Mouse (Mus musculus) layer of hippocampus, adult 2 months (tissue): ENCODE measurements at regions not wholly inside any gene's neighbourhood (a gene's known extent, or its start where the extent isn't known, plus 50 kb on each side); places are given as distances from the start of the nearest gene placed in this dataset.

Source experiments
- DNase-seq, 2 experiments: peaks; one replicate each; pipeline ENCODE4 v3.0.0; 2022; ENCODE audit warnings: low spot score in 2 of 2
- H3K27ac ChIP-seq: fragments of 200-600 bp; 2 replicates; pipeline ENCODE4 v1.8.1; 2022
- H3K4me3 ChIP-seq: fragments of 200-600 bp; 2 replicates; pipeline ENCODE4 v1.8.1; 2022; ENCODE audit warnings: mild to moderate bottlenecking
- CTCF ChIP-seq: fragments of 200-600 bp; conservative IDR thresholded peaks from 2 replicates; pipeline ENCODE4 v1.8.1; 2022; ENCODE audit warnings: antibody characterized with exemption, mild to moderate bottlenecking, moderate library complexity

DNA sequence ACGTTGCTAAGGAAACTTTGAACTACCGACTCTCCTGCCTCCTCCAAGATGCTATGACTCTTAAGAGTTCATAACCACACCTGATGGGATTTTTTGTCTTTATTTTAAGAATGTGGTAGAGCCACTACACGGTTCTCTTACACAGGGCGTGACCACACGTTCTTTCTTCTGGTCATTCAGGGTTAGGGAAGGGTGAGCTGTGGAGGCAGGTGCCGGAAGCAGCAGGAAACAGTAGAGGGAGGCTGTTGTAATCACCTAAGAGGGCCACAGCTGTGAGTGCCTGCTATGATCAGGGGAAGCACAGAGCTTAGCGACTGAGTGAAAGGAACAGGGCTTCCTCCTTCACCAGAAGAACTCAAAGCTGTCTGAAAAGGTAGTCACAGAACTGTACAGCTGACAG lies 50.6 kb upstream of the Larp1 start:
- no peak for DNase-seq
- Histone ChIP-seq H3K27ac (no peak overlapping the region), H3K4me3 (no peak overlapping the region)
- no peak for TF ChIP-seq CTCF

DNA sequence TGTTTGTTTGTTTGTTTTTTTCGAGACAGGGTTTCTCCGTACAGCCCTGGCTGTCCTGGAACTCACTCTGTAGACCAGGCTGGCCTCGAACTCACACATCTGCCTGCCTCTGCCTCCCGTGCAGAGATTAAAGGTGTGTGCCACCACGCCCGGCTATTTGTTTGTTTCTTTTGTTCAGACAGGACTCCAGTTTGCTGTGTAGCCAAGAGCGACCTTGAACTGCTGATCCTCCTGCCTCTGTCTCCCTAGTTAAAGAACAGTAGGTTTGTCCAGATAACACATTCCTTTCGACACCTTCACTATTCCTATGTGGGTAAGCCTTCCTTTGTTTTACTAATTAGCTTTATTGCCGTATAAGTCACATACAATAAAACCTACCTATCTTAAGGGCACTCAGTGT lies 52.0 kb upstream of the Larp1 start:
- no peak for DNase-seq
- no peak overlapping the region for H3K27ac ChIP-seq
- no peak overlapping the region for H3K4me3 ChIP-seq
- TF ChIP-seq CTCF: no peak

DNA sequence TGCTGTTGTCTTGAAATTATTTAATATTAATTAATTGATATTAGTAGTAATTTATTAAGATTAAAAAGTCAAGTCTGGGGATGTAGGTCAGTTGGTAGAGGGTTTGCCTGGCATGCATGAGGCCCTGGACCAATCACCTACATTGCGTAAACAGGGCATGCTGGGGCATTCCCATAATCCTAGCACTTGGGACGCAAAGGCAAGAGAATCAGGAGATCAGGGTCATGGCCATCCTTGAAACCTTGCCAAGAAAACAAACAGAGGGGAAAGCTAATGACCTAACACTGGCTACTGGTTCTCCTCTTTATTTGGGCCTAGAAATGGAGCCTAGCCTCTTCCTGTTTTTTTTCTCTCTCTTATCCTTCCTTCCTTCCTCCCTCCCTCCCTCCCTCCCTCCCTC lies 52.8 kb upstream of the Larp1 start:
- no peak overlapping the region for H3K27ac ChIP-seq

DNA sequence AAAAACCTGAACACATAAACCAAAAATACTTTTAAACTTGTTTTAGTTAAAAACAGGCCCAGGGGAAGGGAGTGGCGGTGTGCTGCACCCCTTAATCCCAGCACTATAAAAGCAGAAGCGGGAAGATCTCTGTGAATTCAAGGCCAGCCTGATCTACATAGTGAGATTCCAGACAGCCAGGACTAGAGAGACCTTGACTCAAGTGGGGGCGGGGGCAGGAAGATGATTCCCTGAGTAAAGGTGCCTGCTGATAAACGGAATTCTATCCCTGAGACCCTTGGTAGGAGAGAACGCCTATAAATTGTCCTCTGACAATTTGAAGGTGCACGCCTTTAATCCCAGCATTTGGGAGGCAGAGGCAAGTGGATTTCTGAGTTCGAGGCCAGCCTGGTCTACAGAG lies 53.4 kb upstream of the Larp1 start:
- DNase-seq: no peak
- Histone ChIP-seq H3K27ac (no peak overlapping the region), H3K4me3 (no peak overlapping the region)
- no peak for TF ChIP-seq CTCF

More for the DNA sequence above, 52.8 kb upstream of the Larp1 start:
- DNase-seq: no peak
- TF ChIP-seq CTCF: no peak
- H3K4me3 ChIP-seq: no peak overlapping the region

DNA sequence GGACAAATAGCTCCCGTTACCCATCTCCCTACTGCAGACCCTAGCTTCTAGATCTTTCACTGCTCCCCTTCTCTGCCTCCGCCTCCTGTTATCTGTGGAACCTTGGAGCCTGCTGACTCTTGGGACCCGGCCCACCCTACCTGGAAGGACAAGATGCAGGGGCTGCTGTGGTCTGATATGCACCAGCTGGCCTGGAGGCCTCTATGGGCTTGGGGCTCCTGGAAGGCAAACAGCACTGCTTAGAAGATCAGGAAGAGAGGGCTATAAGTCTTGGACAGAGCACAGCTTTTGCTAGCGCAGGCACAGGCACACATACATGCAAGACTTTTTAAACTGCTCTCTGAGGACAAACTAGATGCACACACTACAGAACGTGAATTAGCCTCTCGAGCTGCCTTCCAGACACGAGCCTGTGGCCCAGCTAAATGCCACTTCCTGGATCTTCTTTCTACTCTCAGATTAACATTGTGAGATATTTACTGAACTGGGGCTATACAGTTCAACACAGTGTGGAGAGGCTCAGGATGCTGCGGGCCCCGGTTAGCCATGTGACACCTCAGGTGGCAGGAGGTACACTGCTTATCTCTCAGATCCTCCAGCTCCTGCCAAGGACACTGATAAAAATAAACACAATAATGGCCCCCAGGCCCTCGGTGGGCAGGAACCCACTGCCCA lies 54.2 kb upstream of the Larp1 start:
- no peak overlapping the region for H3K27ac ChIP-seq
- H3K4me3 ChIP-seq: no peak overlapping the region
- no peak for TF ChIP-seq CTCF
- DNase-seq: no peak

GRCm38 (mm10) chr11:57953694-57954093 lies 55.2 kb upstream of the Larp1 start:
- H3K4me3 ChIP-seq: no peak overlapping the region
- DNase-seq: no peak
- H3K27ac ChIP-seq: no peak overlapping the region
- TF ChIP-seq CTCF: no peak

- no peak overlapping the region for H3K4me3 ChIP-seq
- TF ChIP-seq CTCF: no peak
- no peak overlapping the region for H3K27ac ChIP-seq
- no peak for DNase-seq
Measured at GRCm38 (mm10) chr11:57952619-57953018, 56.2 kb upstream of the Larp1 start.

GRCm38 (mm10) chr11:57951541-57952326 lies 57.1 kb upstream of the Larp1 start:
- TF ChIP-seq CTCF: no peak
- H3K27ac ChIP-seq: no peak overlapping the region
- no peak for DNase-seq
- H3K4me3 ChIP-seq: no peak overlapping the region

DNA sequence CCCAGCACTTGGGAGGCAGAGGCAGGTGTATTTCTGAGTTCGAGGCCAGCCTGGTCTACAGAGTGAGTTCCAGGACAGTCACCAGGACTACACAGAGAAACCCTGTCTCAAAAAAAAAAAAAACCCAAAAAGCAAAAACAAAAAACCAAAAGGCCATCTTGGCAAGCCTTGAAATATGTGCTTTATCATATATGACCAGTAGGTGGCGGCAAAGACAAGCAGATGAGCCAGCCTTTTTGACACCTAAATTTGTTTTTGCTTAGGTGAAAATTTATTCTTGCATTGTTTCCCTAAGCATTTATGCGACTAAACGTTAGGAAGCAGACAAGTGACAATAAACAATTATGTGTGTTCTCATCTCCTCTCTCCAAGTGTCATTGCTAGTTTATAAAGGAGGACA lies 57.9 kb upstream of the Larp1 start:
- H3K4me3 ChIP-seq: no peak overlapping the region
- no peak overlapping the region for H3K27ac ChIP-seq
- peak; percentile 93 for TF ChIP-seq CTCF
- DNase-seq: peak; percentile 10 to 51

- DNase-seq: no peak
- TF ChIP-seq CTCF: no peak
Measured at GRCm38 (mm10) chr11:57949067-57949466, 59.8 kb upstream of the Larp1 start.

DNA sequence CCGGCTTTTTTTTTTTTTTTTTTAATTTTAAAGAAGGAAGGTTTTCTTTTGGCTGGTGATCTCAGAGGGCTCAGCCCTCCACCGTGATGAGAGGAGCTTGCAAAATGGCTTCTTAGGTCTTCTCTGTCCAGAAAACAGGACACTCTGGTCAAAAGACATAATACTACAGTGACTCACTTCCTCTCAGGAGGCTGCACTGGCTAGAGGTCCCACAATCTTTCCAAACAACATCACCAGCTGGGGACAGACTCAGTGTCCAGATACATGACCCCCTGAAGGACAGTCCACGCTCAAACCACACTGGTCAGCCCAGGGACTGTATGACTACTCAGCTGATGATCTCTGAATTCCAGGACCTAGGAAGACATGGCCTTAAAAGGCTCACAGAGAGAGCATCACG lies 61.5 kb upstream of the Larp1 start:
- DNase-seq: no peak
- no peak overlapping the region for H3K27ac ChIP-seq
- H3K4me3 ChIP-seq: no peak overlapping the region
- no peak for TF ChIP-seq CTCF

More at GRCm38 (mm10) chr11:57949067-57949466, 59.8 kb upstream of the Larp1 start:
- Histone ChIP-seq H3K27ac (no peak overlapping the region), H3K4me3 (no peak overlapping the region)

DNA sequence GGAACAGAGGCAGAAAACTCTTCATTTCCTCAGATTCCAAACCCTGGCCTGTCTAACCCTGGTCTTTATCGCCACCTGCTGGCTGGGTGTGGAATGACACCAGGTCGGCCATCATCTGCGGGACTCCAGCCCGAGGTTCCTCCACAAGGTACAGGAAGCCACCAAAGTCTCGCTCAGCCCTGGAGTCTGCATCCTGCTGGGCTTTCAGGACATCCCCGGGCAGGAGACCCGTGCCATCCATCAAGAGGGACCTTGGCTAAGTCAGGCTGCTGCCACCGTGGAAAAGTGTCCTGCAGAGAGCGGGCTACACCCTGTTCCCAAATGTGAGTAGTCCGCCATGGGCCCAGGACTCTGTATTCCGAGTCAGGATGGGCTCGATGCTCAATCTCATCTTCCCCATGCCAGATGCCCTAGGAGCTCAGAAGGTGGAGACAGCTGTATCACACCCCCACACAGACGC lies 74.4 kb upstream of the Larp1 start:
- TF ChIP-seq CTCF: peak; percentile 98
- DNase-seq: peak; percentile 78 to 96
- Histone ChIP-seq H3K4me3 (peak overlapping the region; percentile 28), H3K27ac (no peak overlapping the region)

GRCm38 (mm10) chr11:57933065-57933464 lies 75.8 kb upstream of the Larp1 start:
- H3K27ac ChIP-seq: no peak overlapping the region
- H3K4me3 ChIP-seq: no peak overlapping the region
- peak; percentile 22; the same call in 1 of the 2 replicates for TF ChIP-seq CTCF
- DNase-seq: no peak

DNA sequence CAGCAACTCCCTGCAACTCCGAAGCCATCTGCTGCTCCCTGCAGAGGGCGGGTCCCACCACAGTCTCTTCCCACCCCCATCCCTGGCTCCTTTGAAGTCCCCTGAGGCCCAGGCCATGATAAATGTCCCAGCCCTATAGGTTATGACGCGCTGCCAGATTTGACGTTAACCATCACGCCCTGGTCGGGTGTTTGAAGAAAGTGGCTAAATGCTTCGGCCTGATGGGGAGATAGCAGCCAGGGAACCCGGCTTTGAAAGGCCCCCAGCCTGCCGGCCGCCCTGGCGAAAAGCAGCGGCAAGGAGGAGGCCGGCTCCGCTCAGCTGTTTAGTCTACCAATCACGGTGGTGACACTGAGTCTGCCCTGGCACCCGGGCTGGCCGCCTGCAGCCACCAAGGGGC lies 79.4 kb upstream of the Larp1 start:
- TF ChIP-seq CTCF: no peak
- Histone ChIP-seq H3K27ac (no peak overlapping the region), H3K4me3 (no peak overlapping the region)
- no peak for DNase-seq
